ENCODE assay signal across 9 mouse cellular contexts in genomic region chrX:101254740-101255139, GRCm38 (mm10). TPM values are rescaled to one million over a fixed set of nuclear protein-coding genes. Genes with fewer than 3 reads are reported as not detected.
DNase-seq lines count a peak whose midpoint lies in the region; ATAC-seq lines count a peak whose summit lies in the region.
"Had no signal": no experiment of that assay in that cellular context is flagged by ENCODE, and none has a peak within 500 bp of the region (broad histone marks: within the 10 kb centered on the region; RNA-seq: fewer than 3 reads in every experiment).

No protein-coding gene starts in this region.

- H3K9me3 ChIP-seq in forebrain, embryonic 15.5 days = no peaks in the 10 kb centered on the region
- H3K9me3 ChIP-seq in limb, embryonic 13.5 days = no peaks in the 10 kb centered on the region
- no peaks in the 10 kb centered on the region for H3K9me3 ChIP-seq in neural tube, embryonic 12.5 days

- peak; percentile 9 for DNase-seq in kidney, adult 18-20 months
- DNase-seq in kidney, adult 11 months = no peak
- peak; percentile 23 for DNase-seq in R1 (ENCODE audit: low read depth, low spot score)
- DNase-seq in gastrocnemius, postnatal 25 days = no peak

- no peaks in the 10 kb centered on the region for H3K27me3 ChIP-seq in forebrain, embryonic 15.5 days
- H3K27me3 ChIP-seq in limb, embryonic 13.5 days = no peaks in the 10 kb centered on the region
- H3K27me3 ChIP-seq in neural tube, embryonic 12.5 days (replicated peaks) = no peaks in the 10 kb centered on the region

- WGBS in forebrain, embryonic 15.5 days = 22% methylated on average over 26 of the region's 26 CpGs
- WGBS in limb, embryonic 13.5 days = 15% methylated on average over 24 of the region's 26 CpGs
- 17% methylated on average over 26 of the region's 26 CpGs for WGBS in neural tube, embryonic 12.5 days

- H3K36me3 ChIP-seq in forebrain, embryonic 15.5 days = no peaks in the 10 kb centered on the region
- peaks cover 12% of the 10 kb centered on the region for H3K36me3 ChIP-seq in limb, embryonic 13.5 days
- no peaks in the 10 kb centered on the region for H3K36me3 ChIP-seq in neural tube, embryonic 12.5 days

- H3K27ac ChIP-seq in forebrain, embryonic 15.5 days (replicated peaks) = no peak overlapping the region
- H3K27ac ChIP-seq in limb, embryonic 13.5 days = peak overlapping the region; percentile 78
- H3K27ac ChIP-seq in neural tube, embryonic 12.5 days = no peak overlapping the region

- peak; percentile 50 for ATAC-seq in forebrain, embryonic 15.5 days (replicated peaks)
- ATAC-seq in limb, embryonic 13.5 days (ENCODE audit: low FRiP score, low read depth) = peak; percentile 25
- peak; percentile 31 for ATAC-seq in neural tube, embryonic 12.5 days (ENCODE audit: low FRiP score, low read depth)
- no peak for ATAC-seq in monocyte, adult 5-6 weeks (replicated peaks; ENCODE audit: insufficient number of reproducible peaks, low FRiP score, low TSS enrichment, poor library complexity, severe bottlenecking)

- no peaks in the 10 kb centered on the region; the same call in 1 of the 2 replicates for H3K4me1 ChIP-seq in forebrain, embryonic 15.5 days
- H3K4me1 ChIP-seq in limb, embryonic 13.5 days = peaks cover 30% of the 10 kb centered on the region
- no peaks in the 10 kb centered on the region; the same call in 1 of the 2 replicates for H3K4me1 ChIP-seq in neural tube, embryonic 12.5 days

- H3K4me3 ChIP-seq in forebrain, embryonic 15.5 days = peak overlapping the region; percentile 56
- peak overlapping the region; percentile 62 for H3K4me3 ChIP-seq in limb, embryonic 13.5 days
- H3K4me3 ChIP-seq in neural tube, embryonic 12.5 days = peak overlapping the region; percentile 46

- H3K9ac ChIP-seq in forebrain, embryonic 15.5 days (replicated peaks) = peak overlapping the region; percentile 36
- H3K9ac ChIP-seq in limb, embryonic 13.5 days = peak overlapping the region; percentile 73
- peak overlapping the region; percentile 45; the same call in 1 of the 2 replicates for H3K9ac ChIP-seq in neural tube, embryonic 12.5 days

- peak overlapping the region; percentile 79 for H3K4me2 ChIP-seq in forebrain, embryonic 15.5 days (replicated peaks)
- peak overlapping the region; percentile 71 for H3K4me2 ChIP-seq in limb, embryonic 13.5 days (replicated peaks)
- H3K4me2 ChIP-seq in neural tube, embryonic 12.5 days (replicated peaks) = peak overlapping the region; percentile 68

RNA-seq across cellular contexts. Expression of gene Foxo4, which starts 0.4 kb away (rescaled TPM):
- 1.1 and 1.2 TPM in 2 replicates for polyA plus RNA-seq in forebrain, embryonic 15.5 days (2015; fragmentation: Nextera tagmentation; extraction: Ambion mirVana)
- 5.1 and 5.8 TPM in 2 replicates for polyA plus RNA-seq in limb, embryonic 13.5 days (2015; fragmentation: Nextera tagmentation; extraction: Ambion mirVana)
- polyA plus RNA-seq in neural tube, embryonic 12.5 days (2016; fragmentation: Nextera tagmentation; extraction: Ambion mirVana) = 1.5 and 1.7 TPM in 2 replicates
- 14.0 to 20.8 TPM (median 14.5 TPM) in 3 replicates for total RNA-seq in monocyte, adult 5-6 weeks (2017)
- total RNA-seq in gastrocnemius, postnatal 25 days (2021) = 10 to 100 TPM; 84.7 to 93.9 TPM

RNA-seq across cellular contexts. Expression of gene Gm614, which starts 9.1 kb away (rescaled TPM):
- polyA plus RNA-seq in forebrain, embryonic 15.5 days (2015; fragmentation: Nextera tagmentation; extraction: Ambion mirVana) = not detected in 2 replicates
- not detected in 2 replicates for polyA plus RNA-seq in limb, embryonic 13.5 days (2015; fragmentation: Nextera tagmentation; extraction: Ambion mirVana)
- polyA plus RNA-seq in neural tube, embryonic 12.5 days (2016; fragmentation: Nextera tagmentation; extraction: Ambion mirVana) = not detected in 2 replicates
- 10.8 to 15.8 TPM (median 13.4 TPM) in 3 replicates for total RNA-seq in monocyte, adult 5-6 weeks (2017)
- not detected for total RNA-seq in gastrocnemius, postnatal 25 days (2021)
- polyA plus RNA-seq: brain, embryonic 14.5 days had no signal

RNA-seq across cellular contexts. Expression of gene Il2rg, which starts 13.3 kb away (rescaled TPM):
- polyA plus RNA-seq in forebrain, embryonic 15.5 days (2015; fragmentation: Nextera tagmentation; extraction: Ambion mirVana) = 4.3 and 7.1 TPM in 2 replicates
- polyA plus RNA-seq in limb, embryonic 13.5 days (2015; fragmentation: Nextera tagmentation; extraction: Ambion mirVana) = 9.4 and 9.5 TPM in 2 replicates
- polyA plus RNA-seq in neural tube, embryonic 12.5 days (2016; fragmentation: Nextera tagmentation; extraction: Ambion mirVana) = 3.8 and 5.0 TPM in 2 replicates
- 206 to 400 TPM (median 270 TPM) in 3 replicates for total RNA-seq in monocyte, adult 5-6 weeks (2017)
- 1 to 10 TPM; 1.3 to 2.6 TPM for total RNA-seq in gastrocnemius, postnatal 25 days (2021)

RNA-seq across cellular contexts. Expression of gene Gm20489, which starts 14.1 kb away (rescaled TPM):
- not detected in 2 replicates for polyA plus RNA-seq in forebrain, embryonic 15.5 days (2015; fragmentation: Nextera tagmentation; extraction: Ambion mirVana)
- not detected in 2 replicates for polyA plus RNA-seq in limb, embryonic 13.5 days (2015; fragmentation: Nextera tagmentation; extraction: Ambion mirVana)
- not detected in 2 replicates for polyA plus RNA-seq in neural tube, embryonic 12.5 days (2016; fragmentation: Nextera tagmentation; extraction: Ambion mirVana)
- not detected in 3 replicates for total RNA-seq in monocyte, adult 5-6 weeks (2017)
- total RNA-seq in gastrocnemius, postnatal 25 days (2021) = not detected
- polyA plus RNA-seq: brain, embryonic 14.5 days had no signal

RNA-seq across cellular contexts. Expression of gene Med12, which starts 19.1 kb away (rescaled TPM):
- 21.6 and 28.6 TPM in 2 replicates for polyA plus RNA-seq in forebrain, embryonic 15.5 days (2015; fragmentation: Nextera tagmentation; extraction: Ambion mirVana)
- 43.1 and 43.7 TPM in 2 replicates for polyA plus RNA-seq in limb, embryonic 13.5 days (2015; fragmentation: Nextera tagmentation; extraction: Ambion mirVana)
- 29.0 and 40.2 TPM in 2 replicates for polyA plus RNA-seq in neural tube, embryonic 12.5 days (2016; fragmentation: Nextera tagmentation; extraction: Ambion mirVana)
- 42.5 to 73.8 TPM (median 57.7 TPM) in 3 replicates for total RNA-seq in monocyte, adult 5-6 weeks (2017)
- 10 to 100 TPM; 15.4 to 15.6 TPM for total RNA-seq in gastrocnemius, postnatal 25 days (2021)

Comparison
In these comparisons a context has a peak if more than half of its experiments do, and no peak if none do; other contexts are left out.
1. DNase-seq: peak in kidney, adult 18-20 months (single experiment) and R1 (single experiment); none in kidney, adult 11 months (single experiment) and gastrocnemius, postnatal 25 days (single experiment).
2. Peak in every context shown above with its lines, with median percentiles within 50 percentile points of each other: H3K4me2 ChIP-seq, H3K4me3 ChIP-seq and H3K9ac ChIP-seq.